Comparison of ENCODE assay signal across 26 mouse cellular contexts in the genomic region with DNA sequence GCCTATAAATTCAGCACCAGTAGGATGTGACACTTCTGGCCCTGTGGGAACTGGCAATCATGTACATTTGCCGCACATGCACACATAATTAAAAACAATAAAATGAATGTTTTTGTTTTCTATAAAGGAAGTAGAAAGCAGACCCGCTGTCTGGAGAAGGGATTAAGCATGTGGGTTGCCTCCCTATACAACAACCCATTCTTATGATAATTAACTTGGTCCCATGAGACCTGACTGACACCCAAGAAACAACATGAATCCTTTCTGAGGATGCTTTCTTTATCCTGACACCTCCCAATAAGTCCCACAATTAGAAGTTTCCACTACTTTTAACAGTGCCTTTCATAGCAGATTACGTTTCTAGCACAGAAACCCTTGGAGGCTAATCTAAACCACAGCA. TPM values are rescaled to one million over a fixed set of nuclear protein-coding genes. Genes with fewer than 3 reads are reported as not detected.
"Had no signal": no experiment of that assay in that cellular context is flagged by ENCODE, and none has a peak within 500 bp of the region (broad histone marks: within the 10 kb centered on the region; RNA-seq: fewer than 3 reads in every experiment).

No protein-coding gene starts in this region.

- H3K27ac ChIP-seq: liver, embryonic 14.5 days; midbrain, embryonic 13.5 days; neural tube, embryonic 13.5 days; neural tube, embryonic 15.5 days had no signal

- ATAC-seq: midbrain, embryonic 13.5 days had no signal

- H3K9ac ChIP-seq: liver, embryonic 14.5 days; lung, embryonic 14.5 days; midbrain, embryonic 13.5 days; neural tube, embryonic 13.5 days; neural tube, embryonic 15.5 days had no signal

- DNase-seq: lung, adult 18-20 months; lung, embryonic 14.5 days; lung, postnatal 10 days; lung, postnatal 4 days; retina, postnatal 1 day; right cerebral cortex, adult 18-20 months; right cerebral cortex, postnatal 25 days; right cerebral cortex, postnatal 4 days; spleen, adult 18-20 months; thymus, adult 18-20 months; thymus, postnatal 14 days; thymus, postnatal 36 days had no signal

- H3K4me3 ChIP-seq: midbrain, embryonic 13.5 days; myocyte; neural tube, embryonic 13.5 days; neural tube, embryonic 15.5 days had no signal

- H3K27me3 ChIP-seq: midbrain, embryonic 13.5 days; neural tube, embryonic 13.5 days; neural tube, embryonic 15.5 days had no signal

- H3K9me3 ChIP-seq: neural tube, embryonic 15.5 days had no signal

- H3K4me2 ChIP-seq: lung, embryonic 14.5 days; midbrain, embryonic 13.5 days; neural tube, embryonic 13.5 days; neural tube, embryonic 15.5 days had no signal

RNA-seq across cellular contexts. Expression of a gene that starts 10.7 kb away (rescaled TPM):
- polyA plus RNA-seq: small intestine, adult 2 months had no signal

RNA-seq across cellular contexts. Expression of a gene that starts 10.8 kb away (rescaled TPM):
- total RNA-seq: megakaryocyte, adult 5-6 weeks; megakaryocyte-erythroid progenitor cell, adult 5-6 weeks had no signal
- polyA plus RNA-seq: liver, embryonic 14.5 days; liver, embryonic 16.5 days; lung, embryonic 14.5 days; lung, embryonic 16.5 days; midbrain, embryonic 13.5 days; myocyte; neural tube, embryonic 11.5 days; neural tube, embryonic 13.5 days; neural tube, embryonic 15.5 days; small intestine, adult 2 months; stomach, embryonic 14.5 days; stomach, embryonic 16.5 days; thymus, postnatal 0 days had no signal

RNA-seq across cellular contexts. Expression of a gene that starts 36.9 kb away (rescaled TPM):
- total RNA-seq: megakaryocyte, adult 5-6 weeks; megakaryocyte-erythroid progenitor cell, adult 5-6 weeks had no signal
- polyA plus RNA-seq: liver, embryonic 14.5 days; liver, embryonic 16.5 days; lung, embryonic 14.5 days; lung, embryonic 16.5 days; myocyte; neural tube, embryonic 11.5 days; neural tube, embryonic 13.5 days; neural tube, embryonic 15.5 days; small intestine, adult 2 months; stomach, embryonic 14.5 days; stomach, embryonic 16.5 days; thymus, postnatal 0 days had no signal
